Mouse (Mus musculus) right cerebral cortex, postnatal 36 days (tissue): ENCODE data around the gene Tnfsf10.

Experiments
- DNase-seq, 2 experiments: peaks; one replicate each; pipeline ENCODE4 v3.0.0; 2022; ENCODE audit warnings: low spot score in 2 of 2, mixed read lengths in 1 of 2

Gene Tnfsf10

GRCm38 (mm10) chr3:27371276-27371621, 54.4 kb downstream of the Tnfsf10 start, which contains the start of gene Ghsr:
Gene Ghsr (plus strand): TSS chr3:27371351.
- DNase-seq = no peak

- no peak for DNase-seq
These were observed 55.2 kb downstream of the Tnfsf10 start for GRCm38 (mm10) chr3:27371725-27372650.

GRCm38 (mm10) chr3:27374396-27374795, 57.6 kb downstream of the Tnfsf10 start:
- no peak for DNase-seq

- no peak for DNase-seq
These were observed 61.1 kb downstream of the Tnfsf10 start for GRCm38 (mm10) chr3:27377935-27378334.

- DNase-seq = no peak
These were observed 68.0 kb downstream of the Tnfsf10 start for GRCm38 (mm10) chr3:27384836-27385235.

- DNase-seq = no peak
These were observed 73.1 kb downstream of the Tnfsf10 start for GRCm38 (mm10) chr3:27389923-27390322.
